ENCODE assay signal across 9 mouse cellular contexts in the genomic region with DNA sequence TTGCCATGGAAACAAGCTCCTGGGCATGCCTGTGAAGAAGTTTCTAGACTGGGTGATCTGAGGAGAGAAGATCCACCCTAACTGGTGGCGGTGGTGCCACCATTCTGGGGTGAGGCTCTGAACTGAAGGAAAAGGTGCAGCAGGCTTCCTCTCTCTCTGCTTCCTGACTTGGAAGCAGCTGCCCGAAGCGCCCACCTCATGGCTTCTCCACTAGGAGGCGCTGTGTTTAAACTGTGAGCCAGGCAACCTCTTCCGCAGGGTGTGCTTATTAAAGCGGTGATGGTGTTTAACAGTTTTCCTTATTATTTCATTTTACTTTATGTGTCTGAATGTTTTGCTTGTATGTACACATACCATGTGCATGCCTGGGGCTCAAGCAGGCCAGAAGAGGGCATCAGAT.
A peak's percentile ranks its signal among the peaks of the same experiment; 100 is the strongest.
DNase-seq lines count a peak whose midpoint lies in the region; TF ChIP-seq lines count a peak whose summit lies in the region.
"Had no signal": no experiment of that assay in that cellular context is flagged by ENCODE, and none has a peak within 500 bp of the region (broad histone marks: within the 10 kb centered on the region; RNA-seq: fewer than 3 reads in every experiment).

No protein-coding gene starts in this region.

- peaks cover 30% of the 10 kb centered on the region for H3K4me1 ChIP-seq in E14TG2a.4 (replicated peaks; ENCODE audit: low read depth, low read length)
- H3K4me1 ChIP-seq in embryonic facial prominence, embryonic 10.5 days = no peaks in the 10 kb centered on the region
- H3K4me1 ChIP-seq: neural tube, embryonic 12.5 days had no signal

- peaks cover 37% of the 10 kb centered on the region for H3K9me3 ChIP-seq in E14TG2a.4 (ENCODE audit: low read length)
- no peaks in the 10 kb centered on the region for H3K9me3 ChIP-seq in embryonic facial prominence, embryonic 10.5 days
- H3K9me3 ChIP-seq: neural tube, embryonic 12.5 days had no signal

- TF ChIP-seq CTCF in E14TG2a.4 (conservative IDR thresholded peaks at IDR 0.05; ENCODE audit: low read length) = peak; percentile 88

- 45% methylated on average over 6 of the region's 6 CpGs for WGBS in embryonic facial prominence, embryonic 10.5 days

- H3K27ac ChIP-seq in embryonic facial prominence, embryonic 10.5 days (replicated peaks) = no peak overlapping the region
- H3K27ac ChIP-seq: neural tube, embryonic 12.5 days had no signal

- intact Hi-C loops in left cerebral cortex, postnatal 14 days (cut with DNase I) = loop anchor here (5.0 kb wide), 1 partner anchor 91 kb away; a partner anchor contains a TSS
- intact Hi-C loops in left cerebral cortex, postnatal 10 days (cut with DNase I) = no loop called here

- no peak overlapping the region for H3K4me3 ChIP-seq in E14TG2a.4 (replicated peaks; ENCODE audit: low read length)
- no peak overlapping the region for H3K4me3 ChIP-seq in embryonic facial prominence, embryonic 10.5 days
- H3K4me3 ChIP-seq: neural tube, embryonic 12.5 days had no signal

- DNase-seq in cerebellum, postnatal 14 days = peak; percentile 60 to 73
- DNase-seq in cerebellum, adult 11 months = no peak
- DNase-seq in left cerebral cortex, postnatal 14 days (ENCODE audit: low spot score in 2 of 2) = peak; percentile 51 to 72
- no peak for DNase-seq in left cerebral cortex, postnatal 10 days (ENCODE audit: extremely low spot score in 1 of 2, low spot score in 2 of 2)
- DNase-seq in embryonic facial prominence, embryonic 10.5 days (ENCODE audit: low spot score) = peak; percentile 57
- DNase-seq in natural killer cell, adult 2 months (ENCODE audit: low spot score in 2 of 2) = no peak
- DNase-seq in frontal cortex, postnatal 25 days (ENCODE audit: low spot score in 2 of 2) = no peak

- no peaks in the 10 kb centered on the region for H3K27me3 ChIP-seq in E14TG2a.4 (ENCODE audit: insufficient read depth, low read length)
- no peaks in the 10 kb centered on the region for H3K27me3 ChIP-seq in embryonic facial prominence, embryonic 10.5 days (replicated peaks; ENCODE audit: low read depth, poor library complexity, severe bottlenecking)
- H3K27me3 ChIP-seq: neural tube, embryonic 12.5 days had no signal

- no peaks in the 10 kb centered on the region; the same call in 1 of the 2 replicates for H3K36me3 ChIP-seq in E14TG2a.4 (ENCODE audit: insufficient read depth, low read length)
- H3K36me3 ChIP-seq in embryonic facial prominence, embryonic 10.5 days (replicated peaks) = no peaks in the 10 kb centered on the region
- H3K36me3 ChIP-seq: neural tube, embryonic 12.5 days had no signal

Comparison
In these comparisons a context has a peak if more than half of its experiments do, and no peak if none do; other contexts are left out.
1. DNase-seq: peak in cerebellum, postnatal 14 days (2 of 2), left cerebral cortex, postnatal 14 days (2 of 2) and embryonic facial prominence, embryonic 10.5 days (single experiment); none in cerebellum, adult 11 months (single experiment), left cerebral cortex, postnatal 10 days (0 of 2), natural killer cell, adult 2 months (0 of 2) and frontal cortex, postnatal 25 days (0 of 2).